Mouse (Mus musculus) limb, embryonic 15.5 days (tissue): Measurements from ENCODE around the gene Fyttd1. TPM values are rescaled to one million over a fixed set of nuclear protein-coding genes. Genes with fewer than 3 reads are reported as not detected.

ENCODE experiments used
- ATAC-seq: fragments of 200-750 bp; cut with Nextera tagmentation; 2 replicates; pipeline ENCODE4 v1.8.0; 2017; ENCODE audit warnings: low read depth, moderate TSS enrichment; ENCODE audit not compliant: insufficient number of reproducible peaks, low FRiP score, low TSS enrichment
- H3K27ac ChIP-seq: fragments of 300-500 bp; sonication (generic); 2 replicates; pipeline ENCODE4 v1.5.1; 2015; ENCODE audit warnings: moderate library complexity, mild to moderate bottlenecking, inconsistent platforms
- H3K27me3 ChIP-seq: fragments of 300-500 bp; sonication (generic); 2 replicates; pipeline ENCODE4 v1.6.1; 2015; ENCODE audit warnings: inconsistent platforms
- H3K36me3 ChIP-seq: fragments of 300-500 bp; sonication (generic); 2 replicates; pipeline ENCODE4 v1.6.1; 2015; ENCODE audit warnings: inconsistent platforms
- H3K4me1 ChIP-seq: fragments of 300-500 bp; sonication (generic); 2 replicates; pipeline ENCODE4 v1.6.1; 2015; ENCODE audit warnings: inconsistent platforms
- H3K4me2 ChIP-seq: fragments of 300-500 bp; sonication (generic); 2 replicates; pipeline ENCODE4 v1.6.1; 2015; ENCODE audit warnings: mild to moderate bottlenecking, inconsistent platforms
- H3K4me3 ChIP-seq: fragments of 300-500 bp; sonication (generic); 2 replicates; pipeline ENCODE4 v1.5.1; 2015; ENCODE audit warnings: mild to moderate bottlenecking, inconsistent platforms
- H3K9ac ChIP-seq: fragments of 300-500 bp; sonication (generic); 2 replicates; pipeline ENCODE4 v1.6.1; 2015; ENCODE audit warnings: inconsistent platforms
- H3K9me3 ChIP-seq: fragments of 300-500 bp; sonication (generic); 2 replicates; pipeline ENCODE4 v1.6.1; 2016; ENCODE audit warnings: inconsistent platforms
- WGBS: fragments of 180-500 bp; shearing (Covaris S2); methylation state at CpG from one replicate; pipeline ENCODE4 v1.1.7; 2015; 5-methylcytosine and 5-hydroxymethylcytosine counted together
- polyA plus RNA-seq: library from polyadenylated mRNA; unstranded; fragments of >200 nt; fragmentation: Nextera tagmentation; extraction: Ambion mirVana; gene quantifications from 2 replicates; pipeline ENCODE4 v1.2.1, GENCODE M21; 2015

Gene Fyttd1
- polyA plus RNA-seq, 1 experiment from 2014 or later = 102 TPM

- no peak for ATAC-seq
- peaks cover 7% of the 10 kb centered on the region; the same call in 1 of the 2 replicates for H3K36me3 ChIP-seq
- peaks cover 2% of the 10 kb centered on the region; the same call in 1 of the 2 replicates for H3K4me1 ChIP-seq
- H3K9me3 ChIP-seq = no peaks in the 10 kb centered on the region
- no peak overlapping the region for H3K4me3 ChIP-seq
- H3K27ac ChIP-seq = no peak overlapping the region
- no peaks in the 10 kb centered on the region for H3K27me3 ChIP-seq
- no peak overlapping the region for H3K4me2 ChIP-seq
- H3K9ac ChIP-seq = no peak overlapping the region
Measured at GRCm38 (mm10) chr16:32949281-32949680, 72.0 kb downstream of the Fyttd1 start.

GRCm38 (mm10) chr16:32951074-32951473 lies 73.8 kb downstream of the Fyttd1 start:
- ATAC-seq = no peak
- WGBS = 85% methylated on average over 2 of the region's 2 CpGs
- Histone ChIP-seq H3K9ac (no peak overlapping the region), H3K9me3 (no peaks in the 10 kb centered on the region), H3K4me3 (no peak overlapping the region), H3K27ac (no peak overlapping the region), H3K4me1 (peaks cover 2% of the 10 kb centered on the region; the same call in 1 of the 2 replicates), H3K36me3 (peaks cover 16% of the 10 kb centered on the region; the same call in 1 of the 2 replicates), H3K4me2 (no peak overlapping the region), H3K27me3 (no peaks in the 10 kb centered on the region)

GRCm38 (mm10) chr16:32953806-32954205 lies 76.5 kb downstream of the Fyttd1 start:
- H3K27ac ChIP-seq = no peak overlapping the region
- H3K36me3 ChIP-seq = peaks cover 25% of the 10 kb centered on the region
- H3K4me3 ChIP-seq = no peak overlapping the region
- no peak for ATAC-seq
- H3K9me3 ChIP-seq = no peaks in the 10 kb centered on the region
- H3K27me3 ChIP-seq = no peaks in the 10 kb centered on the region
- H3K4me2 ChIP-seq = no peak overlapping the region
- no peak overlapping the region for H3K9ac ChIP-seq
- WGBS = 56% methylated on average over 5 of the region's 5 CpGs
- H3K4me1 ChIP-seq = no peaks in the 10 kb centered on the region

- no peaks in the 10 kb centered on the region for H3K4me1 ChIP-seq
- 36% methylated on average over 6 of the region's 6 CpGs for WGBS
- H3K27me3 ChIP-seq = no peaks in the 10 kb centered on the region
- peaks cover 27% of the 10 kb centered on the region for H3K36me3 ChIP-seq
- H3K9ac ChIP-seq = no peak overlapping the region
- no peaks in the 10 kb centered on the region for H3K9me3 ChIP-seq
- H3K27ac ChIP-seq = no peak overlapping the region
- no peak for ATAC-seq
- no peak overlapping the region for H3K4me2 ChIP-seq
- no peak overlapping the region for H3K4me3 ChIP-seq
Measured at GRCm38 (mm10) chr16:32954304-32954703, 77.0 kb downstream of the Fyttd1 start.

- H3K4me2 ChIP-seq = no peak overlapping the region
- no peaks in the 10 kb centered on the region for H3K9me3 ChIP-seq
- no peaks in the 10 kb centered on the region for H3K4me1 ChIP-seq
- no peak for ATAC-seq
- no peaks in the 10 kb centered on the region for H3K27me3 ChIP-seq
- no peak overlapping the region for H3K4me3 ChIP-seq
- 60% methylated on average over 5 of the region's 5 CpGs for WGBS
- H3K9ac ChIP-seq = no peak overlapping the region
- peaks cover 42% of the 10 kb centered on the region for H3K36me3 ChIP-seq
- H3K27ac ChIP-seq = no peak overlapping the region
Measured at GRCm38 (mm10) chr16:32956889-32957288, 79.6 kb downstream of the Fyttd1 start.

Other genes starting within 250 kb of the Fyttd1 start
- gene Tnk2, start 233.6 kb upstream of the Fyttd1 start, polyA plus RNA-seq = 13.9 and 14.5 TPM in 2 replicates
- not detected in 2 replicates for gene Muc4, start 141.6 kb upstream of the Fyttd1 start, polyA plus RNA-seq
- gene Muc20, start 80.1 kb upstream of the Fyttd1 start, polyA plus RNA-seq = 0.15 TPM in 1 of 2 replicates, not detected in the other
- gene Smbd1, start 67.0 kb upstream of the Fyttd1 start, polyA plus RNA-seq = not detected in 2 replicates
- 22.7 and 24.2 TPM in 2 replicates for gene Rubcn, start 266 bp downstream of the Fyttd1 start, polyA plus RNA-seq
- 23.1 TPM in 2 replicates for gene Lrch3, start 36.6 kb downstream of the Fyttd1 start, polyA plus RNA-seq
- 1.6 and 2.0 TPM in 2 replicates for gene Iqcg, start 178.7 kb downstream of the Fyttd1 start, polyA plus RNA-seq
- 774 and 915 TPM in 2 replicates for gene Rpl35a, start 179.0 kb downstream of the Fyttd1 start, polyA plus RNA-seq
- gene Lmln, start 185.0 kb downstream of the Fyttd1 start, polyA plus RNA-seq = 1.7 and 1.8 TPM in 2 replicates